Mouse (Mus musculus) limb, embryonic 13.5 days (tissue): ENCODE data around the gene Il4. TPM values are rescaled to one million over a fixed set of nuclear protein-coding genes. Genes with fewer than 3 reads are reported as not detected.
"Not testable (repeated sequence)": the region's sequence is repeated elsewhere in the genome, so short reads cannot be mapped to it uniquely, and the experiment has no call there.

Source experiments
- ATAC-seq: fragments of 200-750 bp; cut with Nextera tagmentation; 2 replicates; pipeline ENCODE4 v1.8.0; 2017; ENCODE audit warnings: low read depth, moderate number of reproducible peaks, moderate TSS enrichment; ENCODE audit not compliant: low FRiP score
- H3K27ac ChIP-seq: fragments of 300-500 bp; sonication (generic); 2 replicates; pipeline ENCODE4 v1.5.1; 2015; ENCODE audit warnings: inconsistent platforms, mild to moderate bottlenecking, moderate library complexity
- H3K27me3 ChIP-seq: fragments of 300-500 bp; sonication (generic); 2 replicates; pipeline ENCODE4 v1.6.1; 2015; ENCODE audit warnings: mild to moderate bottlenecking, inconsistent platforms
- H3K36me3 ChIP-seq: fragments of 300-500 bp; sonication (generic); 2 replicates; pipeline ENCODE4 v1.6.1; 2015; ENCODE audit warnings: inconsistent platforms, mild to moderate bottlenecking, moderate library complexity
- H3K4me1 ChIP-seq: fragments of 300-500 bp; sonication (generic); 2 replicates; pipeline ENCODE4 v1.6.1; 2015; ENCODE audit warnings: inconsistent platforms
- H3K4me2 ChIP-seq: fragments of 300-500 bp; sonication (generic); replicated peaks from 2 replicates; pipeline ENCODE4 v1.6.1; 2015; ENCODE audit warnings: inconsistent platforms, mild to moderate bottlenecking, moderate library complexity
- H3K4me3 ChIP-seq: fragments of 300-500 bp; sonication (generic); 2 replicates; pipeline ENCODE4 v1.5.1; 2015; ENCODE audit warnings: moderate library complexity, mild to moderate bottlenecking, inconsistent platforms
- H3K9ac ChIP-seq: fragments of 300-500 bp; sonication (generic); 2 replicates; pipeline ENCODE4 v1.6.1; 2015; ENCODE audit warnings: mild to moderate bottlenecking, inconsistent platforms
- H3K9me3 ChIP-seq: fragments of 300-500 bp; sonication (generic); 2 replicates; pipeline ENCODE4 v1.6.1; 2016; ENCODE audit warnings: inconsistent platforms
- WGBS: fragments of 180-500 bp; shearing (Covaris S2); methylation state at CpG from one replicate; pipeline ENCODE4 v1.1.7; 2015; 5-methylcytosine and 5-hydroxymethylcytosine counted together
- polyA plus RNA-seq: library from polyadenylated mRNA; unstranded; fragments of >200 nt; fragmentation: Nextera tagmentation; extraction: Ambion mirVana; gene quantifications from 2 replicates; pipeline ENCODE4 v1.2.1, GENCODE M21; 2015

Il4 gene
- polyA plus RNA-seq, 1 experiment from 2014 or later, result 2.2 TPM

DNA sequence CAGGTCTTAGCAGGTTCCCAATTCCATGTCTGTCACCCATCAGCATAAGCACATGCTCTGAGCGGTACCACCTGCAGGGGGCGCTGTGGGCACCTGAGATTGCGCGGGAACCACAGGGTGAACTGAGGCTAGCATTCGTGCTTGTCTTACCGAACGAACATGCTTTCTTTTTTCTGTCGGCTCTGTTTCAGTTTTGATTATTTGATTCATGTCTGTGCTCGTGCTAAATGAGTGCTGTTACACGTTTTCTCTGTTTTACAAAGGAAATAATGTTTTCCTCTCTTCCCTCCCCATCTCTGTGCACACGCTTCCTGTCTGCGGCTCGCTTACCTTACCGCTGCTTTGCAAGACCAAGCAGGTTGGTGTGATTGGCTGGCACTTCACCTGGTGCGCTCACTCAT is 28.1 kb downstream of the Il4 start:
- Histone ChIP-seq H3K9ac (no peak overlapping the region), H3K36me3 (peaks cover 73% of the 10 kb centered on the region), H3K4me1 (no peaks in the 10 kb centered on the region), H3K4me3 (no peak overlapping the region), H3K27me3 (no peaks in the 10 kb centered on the region), H3K4me2 (no peak overlapping the region), H3K9me3 (no peaks in the 10 kb centered on the region), H3K27ac (no peak overlapping the region)
- no peak for ATAC-seq
- WGBS, result 41% methylated on average over 15 of the region's 15 CpGs

- no peak for ATAC-seq
- Histone ChIP-seq H3K27ac (no peak overlapping the region), H3K27me3 (no peaks in the 10 kb centered on the region), H3K4me1 (no peaks in the 10 kb centered on the region), H3K9me3 (no peaks in the 10 kb centered on the region), H3K36me3 (peaks cover 71% of the 10 kb centered on the region), H3K4me3 (no peak overlapping the region), H3K4me2 (no peak overlapping the region), H3K9ac (no peak overlapping the region)
- WGBS, result 82% methylated on average over 8 of the region's 8 CpGs
Measured at GRCm38 (mm10) chr11:53588279-53588678, 30.2 kb downstream of the Il4 start.

DNA sequence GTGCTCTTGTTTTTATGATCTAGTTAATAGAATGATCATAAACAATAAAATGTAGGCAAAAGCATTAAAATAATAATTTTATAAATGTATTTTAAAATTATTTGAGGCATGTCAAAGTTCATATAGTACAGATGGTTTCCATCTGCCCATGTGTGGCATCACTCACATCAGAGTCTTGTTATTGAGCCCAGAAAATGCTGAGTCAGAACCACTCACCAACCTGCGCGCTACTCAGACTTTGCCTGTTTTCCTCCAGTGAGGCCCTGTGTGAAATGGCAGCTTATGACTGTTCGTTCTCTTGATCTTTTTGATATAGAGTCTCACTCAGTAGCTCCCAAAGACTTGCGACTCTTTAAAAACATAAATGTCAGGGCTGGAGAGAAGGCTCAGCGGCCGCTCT is 33.0 kb downstream of the Il4 start:
- 92% methylated on average over 6 of the region's 6 CpGs for whole genome bisulfite sequencing
- no peak for ATAC-seq
- Histone ChIP-seq H3K27me3 (no peaks in the 10 kb centered on the region), H3K4me3 (no peak overlapping the region), H3K9me3 (no peaks in the 10 kb centered on the region), H3K9ac (no peak overlapping the region), H3K27ac (no peak overlapping the region), H3K4me2 (no peak overlapping the region), H3K36me3 (peaks cover 67% of the 10 kb centered on the region), H3K4me1 (no peaks in the 10 kb centered on the region)

- Histone ChIP-seq H3K36me3 (peaks cover 72% of the 10 kb centered on the region), H3K9ac (no peak overlapping the region), H3K4me2 (no peak overlapping the region), H3K27me3 (no peaks in the 10 kb centered on the region), H3K27ac (no peak overlapping the region), H3K9me3 (no peaks in the 10 kb centered on the region), H3K4me1 (no peaks in the 10 kb centered on the region), H3K4me3 (no peak overlapping the region)
- ATAC-seq, result no peak
- 57% methylated on average over 3 of the region's 3 CpGs for WGBS
Measured at GRCm38 (mm10) chr11:53584849-53585248, 33.6 kb downstream of the Il4 start.

GRCm38 (mm10) chr11:53583151-53583550 is 35.3 kb downstream of the Il4 start:
- Histone ChIP-seq H3K4me2 (no peak overlapping the region), H3K4me1 (no peaks in the 10 kb centered on the region), H3K9ac (no peak overlapping the region), H3K9me3 (no peaks in the 10 kb centered on the region), H3K27ac (no peak overlapping the region), H3K4me3 (no peak overlapping the region), H3K27me3 (no peaks in the 10 kb centered on the region), H3K36me3 (peaks cover 73% of the 10 kb centered on the region)
- 87% methylated on average over 10 of the region's 10 CpGs for WGBS
- no peak for ATAC-seq

DNA sequence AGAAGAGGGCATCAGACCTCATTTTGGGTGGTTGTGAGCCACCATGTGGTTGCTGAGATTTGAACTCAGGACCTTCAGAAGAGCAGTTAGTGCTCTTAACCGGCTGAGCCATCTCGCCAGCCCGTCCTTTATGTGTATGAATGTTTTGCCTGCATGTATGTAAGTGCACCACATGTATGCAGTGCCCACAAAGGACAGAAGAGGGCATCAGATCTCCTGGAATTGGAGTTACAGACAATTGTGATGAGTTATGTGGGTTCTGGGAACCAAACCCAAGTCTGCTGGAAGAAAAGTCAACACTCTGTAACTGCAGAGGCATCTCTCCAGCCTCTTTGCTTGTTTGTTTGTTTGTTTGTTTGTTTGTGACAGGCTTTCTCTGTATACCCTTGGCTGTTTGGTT is 37.9 kb downstream of the Il4 start:
- H3K9ac ChIP-seq, result no peak overlapping the region
- H3K36me3 ChIP-seq, result peaks cover 67% of the 10 kb centered on the region
- H3K4me3 ChIP-seq, result no peak overlapping the region
- 94% methylated on average over 3 of the region's 3 CpGs for WGBS
- ATAC-seq, result no peak
- no peak overlapping the region for H3K4me2 ChIP-seq
- H3K4me1 ChIP-seq, result no peaks in the 10 kb centered on the region
- no peak overlapping the region for H3K27ac ChIP-seq
- no peaks in the 10 kb centered on the region for H3K9me3 ChIP-seq
- H3K27me3 ChIP-seq, result no peaks in the 10 kb centered on the region

DNA sequence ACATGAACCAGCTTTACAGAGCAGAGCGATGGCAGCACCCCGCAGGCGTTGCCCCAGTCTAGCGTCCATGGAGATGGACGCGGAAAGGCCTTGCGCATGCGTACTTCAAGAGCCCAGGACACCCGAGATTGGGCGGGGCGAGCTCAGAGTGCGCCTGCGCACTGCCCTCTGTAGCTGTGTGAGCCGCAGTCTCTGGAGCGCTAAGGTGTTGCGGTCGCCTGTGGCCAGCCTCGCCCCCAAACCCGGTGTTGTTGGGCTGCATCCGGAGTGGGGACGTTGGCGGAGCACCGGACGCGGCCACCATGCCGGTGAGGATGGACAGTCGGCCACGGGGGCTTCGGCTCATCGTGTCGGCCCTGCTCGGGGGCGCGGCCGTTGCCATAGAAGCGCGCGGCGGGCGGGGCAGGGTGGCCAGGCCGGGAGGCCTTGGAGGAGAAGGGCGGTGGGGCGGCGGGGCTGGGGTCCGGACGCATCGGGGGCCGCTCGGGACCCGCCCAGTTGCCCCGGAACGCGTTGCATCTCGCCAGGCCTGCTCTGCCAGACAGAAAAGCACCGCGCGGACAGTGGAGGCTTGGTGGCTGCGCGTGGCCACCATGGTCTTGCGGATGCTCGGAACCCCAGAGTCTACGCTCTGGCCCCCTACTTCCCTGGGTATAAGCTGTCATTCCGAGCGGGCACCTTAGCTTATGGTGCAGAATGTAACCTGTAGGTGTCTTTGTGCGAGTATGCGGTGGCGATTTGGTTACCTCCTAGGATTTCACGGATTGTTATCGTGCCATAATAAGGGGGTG is 51.0 kb downstream of the Il4 start, which contains the start of gene Kif3a:
Kif3a (plus strand) TSS at position 156 of the 791 bp plus-strand sequence.
- H3K4me1 ChIP-seq, result peaks cover 13% of the 10 kb centered on the region
- ATAC-seq, result peak; percentile 97
- H3K36me3 ChIP-seq, result peaks cover 12% of the 10 kb centered on the region
- whole genome bisulfite sequencing, result under 1% methylated on average over 67 of the region's 69 CpGs
- peak within 1 kb of the TSS; percentile 70 for H3K27ac ChIP-seq
- H3K27me3 ChIP-seq, result no peaks in the 10 kb centered on the region
- H3K9me3 ChIP-seq, result no peaks in the 10 kb centered on the region
- peak within 1 kb of the TSS; percentile 89 for H3K4me3 ChIP-seq
- H3K4me2 ChIP-seq, result peak within 1 kb of the TSS; percentile 87
- H3K9ac ChIP-seq, result peak within 1 kb of the TSS; percentile 83

DNA sequence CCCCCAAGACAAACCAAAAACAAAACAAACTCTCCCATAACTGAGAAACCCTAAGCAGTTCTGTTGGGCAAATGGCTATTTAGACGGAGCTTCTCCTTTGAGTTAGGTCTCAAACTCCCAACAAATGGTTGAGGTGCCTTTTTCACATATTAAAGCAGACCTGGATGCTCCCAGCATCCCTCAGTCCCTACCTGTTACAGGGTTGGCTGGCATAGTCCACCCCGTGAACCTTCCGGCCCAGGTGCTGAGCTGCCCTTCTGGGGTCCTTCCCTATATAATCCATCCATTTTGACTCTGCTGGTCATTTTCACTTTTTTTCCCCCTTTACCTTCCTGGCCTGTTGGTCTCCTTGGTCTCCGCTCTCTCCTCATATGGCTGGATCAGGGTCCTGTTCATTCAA is 51.8 kb downstream of the Il4 start:
- Histone ChIP-seq H3K9me3 (no peaks in the 10 kb centered on the region), H3K27ac (no peak overlapping the region), H3K27me3 (no peaks in the 10 kb centered on the region), H3K4me3 (peak overlapping the region; percentile 89), H3K4me1 (peaks cover 13% of the 10 kb centered on the region), H3K36me3 (peaks cover 12% of the 10 kb centered on the region), H3K4me2 (peak overlapping the region; percentile 87), H3K9ac (0 out of 2 replicates have a peak overlapping the region, but pooled peaks have one; percentile 27)
- 86% methylated on average over 4 of the region's 4 CpGs for WGBS
- no peak for ATAC-seq

- Histone ChIP-seq H3K27me3 (no peaks in the 10 kb centered on the region), H3K9ac (no peak overlapping the region), H3K4me3 (no peak overlapping the region), H3K4me2 (no peak overlapping the region), H3K27ac (no peak overlapping the region), H3K36me3 (no peaks in the 10 kb centered on the region), H3K9me3 (no peaks in the 10 kb centered on the region), H3K4me1 (no peaks in the 10 kb centered on the region)
- ATAC-seq, result no peak
- WGBS, result 77% methylated on average over 2 of the region's 2 CpGs
Measured at GRCm38 (mm10) chr11:53561986-53562385, 56.5 kb downstream of the Il4 start.

DNA sequence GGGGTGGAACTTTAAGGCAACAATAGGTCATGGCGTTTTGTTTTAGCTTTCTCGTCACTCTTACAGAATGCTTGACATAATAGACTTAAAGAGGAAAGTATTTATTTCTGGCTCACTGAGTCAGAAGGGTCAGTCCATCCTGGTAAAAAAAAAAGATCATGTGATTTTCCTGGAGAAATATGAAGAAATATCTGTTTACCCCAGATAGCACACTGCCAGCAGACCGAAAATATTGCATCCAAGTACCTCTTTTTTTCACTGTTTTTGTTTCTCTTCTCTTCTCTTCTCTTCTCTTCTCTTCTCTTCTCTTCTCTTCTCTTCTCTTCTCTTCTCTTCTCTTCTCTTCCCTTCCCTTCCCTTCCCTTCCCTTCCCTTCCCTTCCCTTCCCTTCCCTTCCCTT is 58.5 kb downstream of the Il4 start:
- 85% methylated on average over 1 of the region's 3 CpGs for WGBS
- not testable (repeated sequence) for ATAC-seq, H3K9ac ChIP-seq, H3K9me3 ChIP-seq, H3K4me3 ChIP-seq, H3K4me2 ChIP-seq, H3K27ac ChIP-seq, H3K27me3 ChIP-seq, H3K36me3 ChIP-seq, H3K4me1 ChIP-seq

DNA sequence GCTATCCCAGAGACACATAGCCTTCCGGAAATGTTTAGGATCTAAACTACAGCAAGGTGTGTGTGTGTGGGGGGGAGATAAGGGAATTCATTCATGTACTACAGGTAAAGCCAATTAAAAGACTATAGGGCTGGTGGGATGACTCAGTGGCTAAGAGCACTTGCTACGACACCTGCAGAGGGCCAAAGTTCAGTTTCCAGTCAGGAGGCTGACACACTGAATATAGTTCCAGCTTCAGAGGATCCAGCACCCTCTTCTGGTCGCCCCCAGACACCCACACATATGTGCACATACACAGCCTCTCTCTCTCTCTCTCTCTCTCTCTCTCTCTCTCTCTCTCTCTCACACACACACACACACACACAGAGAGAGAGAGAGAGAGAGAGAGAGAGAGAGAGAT is 60.5 kb downstream of the Il4 start:
- H3K27ac ChIP-seq, H3K27me3 ChIP-seq, H3K4me3 ChIP-seq, H3K9ac ChIP-seq, ATAC-seq, H3K9me3 ChIP-seq, H3K4me1 ChIP-seq, H3K36me3 ChIP-seq, H3K4me2 ChIP-seq: not testable (repeated sequence)
- 77% methylated on average over 2 of the region's 3 CpGs for WGBS

GRCm38 (mm10) chr11:53556529-53556928 is 61.9 kb downstream of the Il4 start:
- not testable (repeated sequence) for H3K4me3 ChIP-seq, H3K9ac ChIP-seq, H3K27ac ChIP-seq, ATAC-seq, H3K4me1 ChIP-seq, H3K4me2 ChIP-seq, H3K27me3 ChIP-seq, H3K36me3 ChIP-seq, H3K9me3 ChIP-seq
- WGBS, result 93% methylated on average over 13 of the region's 20 CpGs
